Mouse (Mus musculus): ENCODE data around the gene Ptpn1.

DNA sequence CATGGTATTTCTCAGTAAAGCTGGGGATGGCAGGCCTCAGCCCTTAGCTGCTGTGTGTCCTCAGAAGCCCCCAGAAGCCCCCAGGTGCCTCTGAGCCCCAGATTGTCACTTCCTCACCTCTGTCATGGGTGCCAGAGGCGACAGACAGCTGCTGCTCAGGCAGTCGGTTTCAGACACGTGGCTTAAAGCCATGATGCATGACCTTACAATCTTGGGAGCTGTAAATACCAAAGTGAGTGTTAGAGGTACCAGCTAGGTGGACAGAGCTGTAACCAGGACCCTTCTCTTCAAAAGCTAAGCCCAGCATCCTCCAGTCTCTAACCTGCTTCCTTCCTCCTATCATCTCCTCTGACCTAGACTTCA lies 21.7 kb upstream of the Ptpn1 start:
- TF ChIP-seq CTCF (IDR thresholded peaks at IDR 0.05; ENCODE audit: low read depth, low read length) (no peak), GATA1 (IDR thresholded peaks at IDR 0.05; ENCODE audit: borderline replicate concordance, low read length) (no peak)

Measured in G1E (cell line).